Mouse (Mus musculus) activated CD4-positive, CD25-positive, alpha-beta regulatory T cell (primary cell): ENCODE measurements around the gene Ankrd7. TPM values are rescaled to one million over a fixed set of nuclear protein-coding genes. Genes with fewer than 3 reads are reported as not detected.

ENCODE experiments used
- polyA plus RNA-seq, 2 experiments: library from polyadenylated mRNA; unstranded; fragments of 100-300 nt; shearing (Covaris generic); gene quantifications; one replicate each; pipeline ENCODE4 v1.2.1; 2017

The Ankrd7 gene
- polyA plus RNA-seq = under 1 TPM in 1 of 2 experiments, not detected in 1; 0.31 TPM

GRCm38 (mm10) chr6:18866018-18866417 is at the start of gene Ankrd7:
Gene Ankrd7, plus strand, starts transcription at chr6:18866318.

GRCm38 (mm10) chr6:18848051-18848701 is 17.9 kb upstream of the Ankrd7 start, which contains the start of gene Lsm8:
Gene Lsm8, plus strand, starts transcription at chr6:18848579.

Other genes starting within 250 kb of the Ankrd7 start
- gene Lsm8, start 17.7 kb upstream of the Ankrd7 start, polyA plus RNA-seq = 10 to 100 TPM; 92.1 to 99.6 TPM